Mouse (Mus musculus) mesoderm, embryonic 11.5 days (tissue): ENCODE results near the gene Nme4.
A peak's percentile ranks its signal among the peaks of the same experiment; 100 is the strongest.
"Not testable (repeated sequence)": the region's sequence is repeated elsewhere in the genome, so short reads cannot be mapped to it uniquely, and the experiment has no call there.

Experiments used
- DNase-seq: peaks from one replicate; pipeline ENCODE4 v3.0.0-alpha.2; 2012; ENCODE audit warnings: low read depth, low spot score

Gene Nme4

DNA sequence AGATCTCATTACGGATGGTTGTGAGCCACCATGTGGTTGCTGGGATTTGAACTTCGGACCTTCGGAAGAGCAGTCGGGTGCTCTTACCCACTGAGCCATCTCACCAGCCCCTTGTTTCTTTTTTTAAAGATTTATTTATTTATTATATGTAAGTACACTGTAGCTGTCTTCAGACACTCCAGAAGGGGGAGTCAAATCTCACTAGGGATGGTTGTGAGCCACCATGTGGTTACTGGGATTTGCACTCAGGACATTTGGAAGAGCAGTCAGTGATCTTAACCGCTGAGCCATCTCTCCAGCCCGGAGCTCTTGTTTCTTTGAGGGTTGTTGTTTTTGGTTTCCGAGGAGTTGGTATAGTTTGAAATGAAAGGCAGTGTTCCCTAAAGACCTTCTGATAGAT is 19.1 kb upstream of the Nme4 start:
- DNase-seq, result not testable (repeated sequence)

DNA sequence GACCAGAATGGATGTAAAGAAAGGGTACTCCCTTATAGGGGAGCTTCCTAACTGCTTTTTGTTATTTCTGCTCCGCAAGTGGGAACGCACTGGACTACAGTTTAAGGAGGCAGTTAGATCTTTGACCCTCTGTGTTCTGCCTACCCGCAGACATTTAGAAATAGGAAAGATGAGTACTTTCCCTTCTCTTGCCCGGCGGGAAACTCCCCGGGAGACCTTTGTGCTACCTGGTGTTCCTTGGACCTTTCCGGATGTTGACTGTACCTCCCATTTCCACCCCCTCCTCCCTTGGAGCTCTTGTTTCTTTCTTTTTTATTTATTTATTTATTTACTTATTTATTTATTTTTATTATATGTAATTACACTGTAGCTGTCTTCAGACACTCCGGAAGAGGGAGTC is 18.7 kb upstream of the Nme4 start:
- no peak for DNase-seq

DNA sequence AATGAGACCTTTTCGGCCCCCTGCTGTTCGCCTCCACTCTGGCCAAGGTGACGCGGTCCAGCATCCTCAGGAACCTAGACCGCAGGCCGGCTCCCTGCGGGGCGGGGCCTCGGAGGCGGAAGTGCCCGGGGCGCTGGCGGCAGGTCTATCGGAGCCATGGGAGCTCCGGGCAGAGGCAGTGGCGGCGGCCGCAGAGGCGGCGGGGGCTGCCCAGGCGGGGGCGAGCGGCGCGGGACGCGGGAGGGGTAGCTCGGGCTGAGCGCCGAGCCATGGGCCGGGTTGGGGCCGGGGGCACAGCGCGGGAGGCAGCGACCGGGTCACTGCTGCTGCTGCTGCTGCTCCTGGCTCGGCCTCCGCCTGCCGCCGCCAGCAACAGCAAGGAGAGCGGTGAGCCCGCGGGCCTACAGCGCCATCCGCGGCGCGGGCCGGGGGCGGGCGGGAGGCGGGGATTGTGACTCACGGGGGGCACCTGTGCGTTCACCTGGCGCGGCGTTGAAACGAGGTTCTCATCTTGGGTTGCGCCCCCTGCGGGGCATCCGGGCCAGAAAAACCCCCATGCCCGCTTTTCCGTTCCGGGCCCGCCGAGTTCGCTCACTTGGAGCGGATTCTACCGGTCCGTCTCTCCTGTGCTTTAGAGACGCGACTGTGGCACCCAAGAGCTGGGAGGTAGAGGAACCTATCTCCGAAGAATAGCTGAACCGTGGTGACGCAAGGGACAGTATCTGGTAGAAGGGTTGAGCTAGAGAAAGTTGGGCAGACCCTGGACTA is 18.0 kb upstream of the Nme4 start, which contains the start of gene Tmem8:
Tmem8 (plus strand) TSS at position 119 of the 768 bp plus-strand sequence.
- peak; percentile 60 for DNase-seq

DNA sequence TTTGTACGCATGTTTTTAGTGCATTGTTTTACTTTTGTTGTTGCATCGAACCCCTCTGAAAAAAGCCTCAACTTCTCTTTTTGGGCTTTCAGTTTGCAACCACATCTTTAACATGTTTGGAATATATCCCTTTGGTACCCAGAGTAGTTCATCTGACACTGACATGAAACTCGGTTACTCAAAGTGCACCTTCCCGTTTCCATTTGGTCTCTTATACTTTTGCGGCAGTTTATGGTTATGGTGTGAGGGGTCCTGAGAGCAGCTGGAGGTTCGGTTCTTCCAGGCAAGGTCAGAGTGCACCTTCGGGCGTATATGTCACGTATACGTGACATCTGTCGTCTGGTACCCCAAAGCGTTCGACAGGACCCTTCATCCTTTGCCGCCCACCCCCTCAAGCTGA is 17.3 kb upstream of the Nme4 start:
- DNase-seq, result no peak

DNA sequence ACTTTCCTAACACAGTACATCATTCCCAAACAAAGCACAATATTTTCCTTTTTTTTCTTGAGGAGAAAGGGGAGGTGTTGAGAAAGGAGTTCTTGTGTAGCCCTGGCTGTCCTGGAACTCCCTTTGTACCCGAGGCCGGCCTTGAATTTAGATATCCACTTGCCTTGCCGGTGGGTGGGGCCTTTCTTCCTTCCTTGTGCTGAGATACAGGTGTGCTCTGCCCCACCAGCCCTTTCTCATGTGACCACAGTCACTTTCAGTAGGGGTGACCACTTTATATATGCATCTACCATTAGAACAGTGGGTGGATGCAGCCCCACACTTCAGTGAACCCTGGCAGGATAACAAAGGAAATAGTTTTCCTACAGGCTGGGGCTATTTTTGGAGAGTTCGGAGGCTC is 16.3 kb upstream of the Nme4 start:
- no peak for DNase-seq

DNA sequence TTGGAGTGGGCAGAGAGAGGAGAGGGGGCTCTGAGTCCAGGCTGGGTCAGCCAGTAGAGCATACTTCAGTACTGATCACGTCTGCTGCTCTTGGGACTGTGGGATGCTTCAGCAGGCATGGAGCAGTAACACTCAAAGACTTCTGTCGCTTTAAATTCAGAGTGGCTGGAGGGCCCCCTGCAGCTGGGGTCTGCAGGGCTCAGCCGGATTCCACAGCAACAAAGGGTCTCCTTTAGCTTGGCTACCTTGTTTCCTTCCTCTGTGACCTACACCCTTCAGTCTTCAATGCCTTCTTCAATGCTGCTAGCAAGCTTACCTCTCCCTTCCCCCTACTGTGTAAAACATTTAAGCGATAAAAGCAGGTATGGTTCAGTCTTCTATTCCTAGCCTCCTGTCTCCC is 15.6 kb upstream of the Nme4 start:
- no peak for DNase-seq

DNA sequence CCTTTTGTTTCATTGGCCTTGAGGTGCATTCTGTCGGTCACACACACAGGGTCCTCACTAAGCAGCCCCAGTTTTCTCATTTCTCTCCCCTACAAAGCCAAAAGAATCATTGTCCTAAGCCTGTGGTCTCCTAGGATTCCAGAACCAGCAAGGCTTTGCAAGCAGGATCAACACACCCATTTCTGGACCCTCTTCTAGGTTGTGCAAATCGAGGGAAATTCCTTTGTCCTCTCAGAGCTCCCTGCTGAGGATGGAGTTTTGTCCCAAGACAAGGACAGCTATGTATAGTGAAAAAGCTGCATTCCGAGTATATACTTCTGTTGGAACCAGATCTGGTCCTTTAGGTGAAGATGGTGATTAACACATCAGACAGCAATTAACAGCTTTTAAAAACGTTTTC is 14.8 kb upstream of the Nme4 start:
- no peak for DNase-seq

DNA sequence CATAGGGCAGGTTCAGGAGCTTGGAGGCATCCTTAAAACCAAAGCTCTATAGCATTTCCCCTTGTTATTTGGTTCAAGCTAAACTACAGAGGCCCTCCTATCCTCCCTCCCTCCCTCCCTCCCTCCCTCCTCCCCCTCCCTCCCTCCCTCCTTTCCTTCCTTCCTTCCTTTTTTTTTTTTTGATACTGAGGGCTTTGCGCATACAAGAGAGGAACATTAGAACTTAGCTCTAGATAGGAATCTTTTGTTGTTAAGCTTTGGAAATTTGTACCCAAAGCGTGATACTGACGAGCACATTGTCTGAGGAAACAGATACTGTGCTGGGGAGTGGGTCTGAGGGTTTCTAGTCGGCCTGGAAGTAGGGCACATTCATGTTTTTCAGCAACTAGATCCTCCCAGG is 10.2 kb upstream of the Nme4 start:
- DNase-seq, result no peak

DNA sequence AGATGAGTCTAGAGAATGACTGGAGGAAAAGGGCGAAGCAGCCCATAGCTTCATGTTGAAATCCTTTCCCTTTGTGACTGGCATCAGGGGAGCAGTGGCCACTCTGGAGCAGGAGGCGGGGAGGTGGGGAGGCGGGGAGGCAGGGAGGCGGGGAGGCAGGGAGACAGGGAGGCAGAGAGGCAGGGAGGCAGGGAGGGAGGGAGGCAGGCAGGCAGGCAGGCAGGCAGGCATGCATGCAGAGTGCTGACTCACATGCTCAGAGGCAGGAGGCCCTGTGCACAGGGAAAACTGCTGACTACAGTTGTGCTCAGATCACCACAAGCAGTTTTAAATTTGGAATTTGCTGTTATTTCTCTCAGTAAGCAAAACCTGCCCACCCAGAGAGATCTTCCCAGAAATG is 6.1 kb upstream of the Nme4 start:
- no peak for DNase-seq

DNA sequence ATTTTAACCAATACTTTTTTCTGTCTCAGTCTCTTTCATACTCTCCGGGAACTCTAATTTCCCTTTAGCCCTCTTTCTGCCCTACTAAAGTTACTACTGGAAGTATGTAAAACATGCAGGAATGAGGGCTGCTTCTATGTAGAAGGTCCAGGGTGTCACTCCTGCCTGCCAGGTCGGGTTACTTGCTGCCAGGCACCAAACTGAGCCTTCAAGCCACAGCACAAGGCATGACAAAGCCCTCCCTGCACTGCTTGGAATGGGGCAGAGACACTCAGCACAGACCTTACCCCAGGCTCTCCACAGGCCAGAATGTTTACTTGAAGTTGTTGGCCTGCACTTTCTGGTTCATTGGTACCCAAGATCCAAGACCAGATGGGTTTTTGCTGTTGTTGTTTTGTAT is 4.8 kb upstream of the Nme4 start:
- no peak for DNase-seq

DNA sequence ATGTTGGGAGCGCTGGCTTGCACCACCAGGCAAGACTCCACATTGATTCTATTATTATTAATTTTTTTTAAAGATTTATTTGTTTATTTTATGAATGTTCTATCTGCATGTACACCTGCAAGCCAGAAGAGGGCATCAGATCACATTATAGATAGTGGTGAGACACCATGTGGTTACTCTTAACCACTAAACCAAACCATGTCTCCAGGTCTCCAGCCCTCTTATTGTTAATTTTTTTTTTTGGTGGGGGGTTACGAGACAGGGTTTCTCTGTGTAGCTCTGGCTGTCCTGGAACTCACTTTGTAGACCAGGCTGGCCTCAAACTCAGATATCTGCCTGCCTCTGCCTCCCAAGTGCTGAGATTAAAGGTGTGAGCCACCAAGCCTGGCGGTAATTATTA is 3.9 kb upstream of the Nme4 start:
- DNase-seq, result not testable (repeated sequence)

DNA sequence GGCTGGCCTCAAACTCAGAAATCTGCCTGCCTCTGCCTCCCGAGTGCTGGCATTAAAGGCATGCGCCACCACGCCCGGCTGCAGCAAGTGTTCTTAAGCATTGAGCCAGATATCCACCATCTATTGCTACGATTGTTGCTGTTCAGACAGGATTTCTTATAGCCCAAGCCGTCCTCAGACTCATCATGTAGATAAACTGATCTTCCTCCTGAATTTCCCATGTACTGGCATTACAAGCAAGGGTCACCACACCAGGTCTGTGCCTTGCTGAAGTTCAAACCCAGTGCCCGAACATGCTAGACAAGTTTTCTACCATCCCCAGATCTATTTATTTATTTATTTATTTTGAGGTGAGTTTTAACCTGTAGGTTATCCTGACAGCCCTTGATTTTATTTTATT is 3.1 kb upstream of the Nme4 start:
- no peak for DNase-seq

DNA sequence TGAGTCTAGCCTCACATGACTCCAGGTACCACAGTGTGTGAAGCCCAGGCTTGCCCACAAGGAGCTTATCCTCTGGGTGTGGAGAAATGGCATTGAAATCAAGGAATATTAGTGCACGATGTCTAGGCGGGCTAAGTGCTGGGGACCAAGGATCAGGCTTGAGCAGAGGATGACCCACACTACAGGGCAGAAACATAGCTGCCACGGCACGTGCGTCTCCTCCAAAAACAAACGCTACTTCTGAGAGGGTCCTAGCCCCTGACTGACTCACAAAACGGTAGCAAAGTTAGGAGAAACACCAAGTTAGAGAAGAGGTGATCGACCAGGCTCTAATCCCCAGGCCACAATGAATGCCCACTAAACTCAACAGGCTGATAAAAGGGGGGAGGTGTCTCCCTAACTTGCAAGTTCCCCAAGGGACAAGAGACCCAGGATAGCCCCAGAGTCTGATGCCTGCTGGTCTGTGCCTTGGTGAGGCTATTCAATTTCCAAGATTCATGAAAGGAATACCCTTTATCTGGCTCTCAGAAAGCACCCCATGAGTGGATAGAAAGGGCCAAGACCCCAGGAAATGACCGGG is 781 bp downstream of the Nme4 start:
- DNase-seq, result no peak

DNA sequence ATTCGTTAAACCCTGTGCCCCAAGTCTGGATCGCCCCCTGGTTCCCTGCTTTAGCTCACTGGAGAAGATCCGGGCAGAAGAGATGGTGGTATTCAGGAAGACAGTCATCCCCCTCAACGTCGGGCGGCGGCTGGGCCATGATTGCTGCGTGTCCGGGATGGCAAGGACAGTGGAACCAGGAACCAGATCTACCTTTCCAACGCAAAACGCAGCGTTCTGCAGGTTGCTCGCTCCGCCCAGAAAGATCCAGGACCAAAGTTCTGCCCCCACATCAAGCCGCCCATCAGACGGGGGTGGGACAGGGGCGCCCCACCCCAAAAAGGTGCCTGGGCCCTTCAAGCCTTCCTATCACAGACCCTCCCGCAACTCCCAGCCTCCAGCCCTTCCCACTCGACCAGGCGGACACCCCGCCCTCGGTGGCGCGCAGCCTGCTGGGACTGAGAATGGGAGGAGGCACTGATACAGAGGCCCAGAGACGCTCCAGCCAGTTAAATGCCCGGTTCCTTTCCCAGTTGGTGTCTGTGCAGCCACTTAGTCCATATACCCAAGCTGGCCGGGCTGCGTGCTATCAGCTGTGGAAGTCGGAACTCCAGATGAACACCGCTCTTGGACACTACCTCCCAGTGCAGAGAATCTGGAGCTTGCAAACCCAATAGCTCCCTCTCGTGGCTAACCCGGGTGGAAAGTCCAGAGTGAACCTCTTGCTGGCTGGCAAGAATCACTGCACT is 5.3 kb downstream of the Nme4 start, which contains the start of gene Decr2:
Decr2 (minus strand) TSS at position 433 of the 728 bp plus-strand sequence.
- peak; percentile 93 for DNase-seq

DNA sequence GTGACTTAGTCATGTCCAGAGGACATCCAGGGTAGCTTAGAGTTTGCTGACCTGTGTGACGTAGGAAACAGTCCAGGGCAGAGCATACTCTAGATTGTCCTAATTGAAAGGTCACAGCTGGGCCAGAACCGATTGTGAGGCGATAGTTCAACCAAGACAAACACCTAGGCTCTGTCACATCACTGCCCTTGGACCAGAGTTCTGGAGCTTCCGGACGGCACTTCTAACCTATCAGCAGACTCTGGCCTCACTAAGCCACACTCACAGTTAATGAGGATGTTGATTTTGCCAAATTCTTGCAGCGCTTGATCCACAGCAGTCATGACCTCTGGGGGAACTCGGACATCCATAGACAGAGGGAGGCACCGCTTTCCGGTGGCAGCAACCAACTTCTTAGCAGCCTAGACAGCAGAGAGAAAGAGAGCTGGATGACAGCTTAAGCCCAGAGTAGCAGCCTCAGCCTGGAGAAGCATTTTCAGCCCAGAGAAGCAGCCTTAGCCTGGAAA is 8.3 kb downstream of the Nme4 start:
- no peak for DNase-seq

DNA sequence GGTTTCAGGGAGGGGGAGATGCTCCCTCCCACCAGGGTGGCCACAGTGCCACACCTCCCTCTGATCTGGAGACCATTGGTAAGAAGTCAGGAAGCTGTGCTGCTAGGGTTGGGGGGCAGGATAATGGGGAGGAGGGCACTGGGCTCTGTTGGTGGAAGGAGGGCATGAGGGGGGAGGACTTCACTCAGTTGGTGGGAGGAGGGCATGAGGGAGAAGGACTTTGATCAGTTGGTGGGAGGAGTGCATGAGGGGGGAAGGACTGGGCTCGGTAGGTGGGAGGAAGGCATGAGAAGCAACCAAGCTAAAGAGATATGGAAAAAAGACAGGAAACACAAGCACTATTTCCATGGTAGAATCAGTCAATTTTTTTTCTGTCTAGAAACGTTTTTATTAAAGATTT is 14.5 kb downstream of the Nme4 start:
- no peak for DNase-seq

DNA sequence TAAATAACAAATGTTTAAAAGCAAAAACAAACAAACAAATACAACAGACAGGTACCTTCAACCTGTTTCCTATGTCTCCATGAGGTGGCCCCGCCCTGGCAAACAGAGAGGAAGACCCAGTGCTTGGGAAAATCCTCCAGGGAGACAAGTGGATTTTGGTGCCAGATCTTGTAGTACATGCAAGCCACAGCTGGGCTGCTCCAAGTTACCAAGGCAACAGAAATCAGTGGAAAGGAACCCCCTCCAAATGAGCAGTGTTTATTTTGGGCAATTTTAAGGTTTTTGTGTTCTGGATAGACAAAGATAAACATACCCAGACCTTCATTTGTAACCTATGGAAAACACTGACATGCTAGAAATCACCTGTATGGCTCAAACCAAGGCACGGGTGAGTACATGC is 16.6 kb downstream of the Nme4 start:
- no peak for DNase-seq

DNA sequence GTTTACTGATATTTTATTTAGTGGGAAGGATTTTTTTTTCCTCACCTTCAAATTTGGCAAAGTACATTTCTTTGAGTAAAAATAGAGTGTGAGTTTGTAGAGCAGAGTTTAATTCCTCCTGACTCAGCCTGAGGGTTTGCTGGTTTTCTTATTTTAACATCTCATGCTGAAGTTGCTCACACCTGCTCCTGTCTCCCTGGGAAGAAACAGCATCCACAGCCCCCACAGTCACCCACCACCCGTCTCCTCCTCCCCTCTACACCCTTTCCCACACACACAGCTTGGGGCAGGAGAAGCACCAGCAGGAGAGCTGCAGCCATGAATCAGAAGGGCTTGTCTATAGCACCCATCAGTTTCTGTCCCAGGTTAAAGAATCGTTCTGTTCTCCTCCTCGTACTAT is 20.2 kb downstream of the Nme4 start:
- DNase-seq, result no peak

DNA sequence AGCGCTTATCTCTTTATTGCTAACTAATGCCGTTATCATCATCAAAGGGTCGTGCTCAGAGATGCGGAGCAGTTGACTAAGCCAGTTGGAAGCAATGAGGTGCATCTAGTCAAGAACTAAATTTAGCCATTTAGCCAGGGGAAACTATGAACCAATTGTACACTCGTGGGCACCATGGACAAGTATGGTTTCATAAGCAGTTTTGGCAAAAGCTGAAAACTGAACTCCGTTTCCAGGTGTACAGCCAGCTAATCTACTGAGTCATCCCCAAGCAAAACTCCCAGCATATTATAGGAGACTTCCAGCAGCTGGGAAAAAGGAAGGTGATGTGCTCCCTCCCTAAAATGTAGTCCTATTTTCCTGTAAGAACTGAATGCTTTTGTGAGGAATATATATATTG is 25.3 kb downstream of the Nme4 start:
- no peak for DNase-seq

DNA sequence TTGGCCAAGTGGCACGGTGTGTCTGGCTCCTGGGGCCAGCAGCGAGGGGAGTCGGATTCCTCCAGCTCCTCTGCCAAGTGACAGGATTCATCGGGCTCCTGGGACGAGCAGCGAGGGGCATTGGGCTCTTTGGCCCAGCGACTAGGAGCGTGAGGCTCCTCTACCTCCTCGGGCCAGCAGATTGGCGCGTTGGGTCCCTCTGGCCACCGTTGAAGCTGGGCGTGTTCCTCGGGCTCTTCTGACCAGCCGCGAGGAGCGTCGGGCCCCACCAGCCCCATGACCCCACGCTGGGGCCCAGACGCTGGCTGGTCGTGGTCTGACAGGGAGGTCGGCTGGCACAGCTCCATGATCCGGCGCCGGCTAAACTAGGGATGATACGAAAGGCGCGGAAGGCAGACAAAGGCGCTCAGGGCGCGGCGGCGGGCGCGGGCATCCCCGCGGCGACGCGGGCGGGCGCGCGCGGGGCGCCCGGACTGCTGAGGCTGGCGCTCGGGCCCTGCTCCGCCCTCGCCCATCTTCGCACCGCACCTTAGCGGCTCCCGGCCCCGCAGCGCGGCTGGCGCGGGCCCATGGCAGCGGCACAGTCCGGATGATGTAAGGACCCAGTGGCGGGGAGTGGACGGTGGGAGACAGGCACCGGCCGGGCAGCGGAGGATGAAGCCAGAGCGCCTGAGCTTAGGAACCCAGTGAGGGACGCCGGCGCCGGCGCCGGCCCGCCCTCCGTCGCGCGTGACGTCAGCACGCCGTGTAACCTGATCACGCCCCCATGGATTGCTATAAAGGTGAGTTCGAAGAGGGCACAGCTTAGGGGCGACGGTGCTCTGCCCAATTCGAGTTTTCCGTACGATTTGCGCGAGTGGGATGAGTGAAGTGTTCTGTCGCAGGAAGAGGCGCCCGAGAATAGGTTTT is 26.3 kb downstream of the Nme4 start, which contains the start of gene Rab11fip3:
Rab11fip3 (minus strand) TSS at position 725 of the 909 bp plus-strand sequence.
- DNase-seq, result peak; percentile 93

DNA sequence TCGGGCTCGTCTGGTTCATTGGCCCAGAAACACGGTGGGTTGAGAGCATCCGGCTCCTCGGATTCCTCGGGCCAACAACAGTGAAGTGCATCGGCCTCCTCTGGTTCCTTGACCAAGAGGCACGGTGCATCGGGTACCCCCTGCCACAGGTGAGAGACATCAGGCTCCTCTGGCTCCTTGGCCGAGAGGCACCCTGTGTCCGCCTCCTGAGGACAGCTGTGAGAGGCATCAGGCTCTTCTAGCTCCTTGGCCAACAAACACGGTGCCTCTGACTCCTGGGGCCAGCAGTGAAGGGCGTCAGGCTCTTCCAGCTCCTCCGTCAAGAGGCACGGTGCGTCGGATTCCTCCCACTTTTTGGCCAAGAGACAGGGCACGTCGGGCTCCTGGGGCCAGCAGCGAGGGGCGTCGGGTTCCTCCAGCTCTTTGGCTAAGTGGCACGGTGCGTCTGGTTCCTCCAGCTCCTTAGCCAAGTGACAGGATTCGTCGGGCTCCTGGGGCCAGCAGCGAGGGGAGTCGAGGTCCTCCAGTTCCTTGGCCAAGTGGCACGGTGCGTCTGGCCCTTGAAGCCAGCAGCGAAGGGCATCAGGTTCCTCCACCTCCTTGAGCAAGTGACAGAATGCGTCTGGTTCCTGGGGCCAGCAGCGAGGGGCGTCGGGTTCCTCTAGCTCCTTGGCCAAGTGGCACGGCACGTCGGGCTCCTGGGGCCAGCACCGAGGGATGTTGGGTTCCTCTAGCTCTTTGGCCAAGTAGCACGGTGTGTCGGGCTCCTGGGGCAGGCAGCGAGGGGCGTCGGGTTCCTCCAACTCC is 27.2 kb downstream of the Nme4 start:
- peak; percentile 11 for DNase-seq
